Mouse (Mus musculus) MEL (cell line): ENCODE data around the gene Syndig1l.

Experiments used
- CTCF ChIP-seq, 3 experiments: IDR thresholded peaks in 2 of 3; conservative IDR thresholded peaks in 1 of 3; 2 replicates each; pipeline ENCODE4 v1.5.1; 2011 to 2012; ENCODE audit warnings: low read length in 3 of 3, low read depth in 2 of 3, mild to moderate bottlenecking in 2 of 3, improper control_type of control experiment in 1 of 3, inconsistent platforms in 1 of 3, mixed read lengths in 1 of 3, moderate library complexity in 1 of 3; ENCODE audit not compliant: control insufficient read depth in 1 of 3, insufficient read depth in 1 of 3, poor library complexity in 1 of 3, severe bottlenecking in 1 of 3
- EP300 ChIP-seq, 2 experiments: IDR thresholded peaks; 2 replicates each; pipeline ENCODE4 v1.6.1; 2011; ENCODE audit warnings: improper control_type of control experiment in 2 of 2, low read length in 2 of 2, low read depth in 1 of 2, mild to moderate bottlenecking in 1 of 2
- MAFK ChIP-seq: IDR thresholded peaks from 2 replicates; pipeline ENCODE4 v1.6.1; 2011; ENCODE audit warnings: low read depth, mild to moderate bottlenecking, low read length, improper control_type of control experiment, borderline replicate concordance
- MXI1 ChIP-seq: IDR thresholded peaks from 2 replicates; pipeline ENCODE4 v1.6.1; 2011; ENCODE audit warnings: mild to moderate bottlenecking, low read depth, low read length, improper control_type of control experiment
- NELFE ChIP-seq: IDR thresholded peaks from 2 replicates; pipeline ENCODE4 v1.6.1; 2011; ENCODE audit warnings: low read depth, low read length, improper control_type of control experiment
- USF1 ChIP-seq: IDR thresholded peaks from 2 replicates; pipeline ENCODE4 v1.6.1; 2014; ENCODE audit warnings: low read depth, mild to moderate bottlenecking, inconsistent platforms, low read length, improper control_type of control experiment, moderate library complexity
- ZNF384 ChIP-seq: IDR thresholded peaks from 2 replicates; pipeline ENCODE4 v1.6.1; 2012; ENCODE audit warnings: low read depth, mild to moderate bottlenecking, inconsistent platforms, low read length, improper control_type of control experiment

DNA sequence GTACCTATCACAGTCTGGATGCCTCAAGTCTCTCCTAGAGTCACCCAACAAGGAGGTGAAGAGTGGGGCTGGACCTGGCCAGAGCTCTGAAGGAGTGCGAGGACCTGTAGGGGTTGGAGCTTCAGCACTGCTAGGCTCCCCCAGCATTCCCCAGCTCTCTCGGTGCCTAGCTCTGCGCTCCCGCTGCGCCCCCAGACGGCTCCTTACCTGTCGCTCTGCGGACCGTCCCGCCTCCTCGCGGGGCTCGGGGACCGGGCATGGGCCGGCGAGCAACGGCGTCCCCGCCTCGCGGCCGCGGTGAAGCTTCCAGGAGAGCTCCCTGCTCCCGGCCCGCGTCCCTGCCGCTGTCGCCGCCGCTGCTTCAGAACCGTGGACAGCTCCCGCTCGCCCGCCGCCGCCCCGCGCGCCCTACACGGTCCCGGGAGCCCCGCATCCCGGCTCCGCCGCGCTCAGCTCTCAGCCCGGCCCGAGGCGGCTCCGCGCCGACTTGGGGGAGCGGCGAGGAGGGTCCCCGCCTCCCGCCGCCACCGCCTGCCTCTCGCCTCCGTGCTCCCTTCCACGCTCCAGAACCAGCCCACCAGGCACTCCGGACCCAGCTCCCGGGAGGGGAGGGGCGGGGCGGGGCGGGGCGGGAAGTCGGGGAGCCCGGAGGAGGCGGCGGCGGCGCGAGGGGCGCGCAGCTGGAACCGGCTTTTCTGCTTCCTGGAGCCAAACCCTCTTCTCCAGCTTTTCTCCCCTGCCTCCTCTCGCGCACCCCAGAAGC, at the start of gene Syndig1l:
- TF ChIP-seq EP300 (IDR thresholded peaks at IDR 0.05; ENCODE audit: low read depth in 1 of 2, low read length in 2 of 2) (no peak), MXI1 (no peak), USF1 (no peak), CTCF (IDR thresholded peaks at IDR 0.05 in 2 of 3, conservative IDR thresholded peaks at IDR 0.05 in 1 of 3; ENCODE audit: control insufficient read depth in 1 of 3, insufficient read depth in 1 of 3, low read depth in 2 of 3, low read length in 3 of 3, poor library complexity in 1 of 3, severe bottlenecking in 1 of 3) (no peak), NELFE (no peak), MAFK (no peak), ZNF384 (no peak)
